Mouse (Mus musculus): Measurements from ENCODE around the gene Il6.
"Not testable (repeated sequence)": the region's sequence is repeated elsewhere in the genome, so short reads cannot be mapped to it uniquely, and the experiment has no call there.

Gene Il6

DNA sequence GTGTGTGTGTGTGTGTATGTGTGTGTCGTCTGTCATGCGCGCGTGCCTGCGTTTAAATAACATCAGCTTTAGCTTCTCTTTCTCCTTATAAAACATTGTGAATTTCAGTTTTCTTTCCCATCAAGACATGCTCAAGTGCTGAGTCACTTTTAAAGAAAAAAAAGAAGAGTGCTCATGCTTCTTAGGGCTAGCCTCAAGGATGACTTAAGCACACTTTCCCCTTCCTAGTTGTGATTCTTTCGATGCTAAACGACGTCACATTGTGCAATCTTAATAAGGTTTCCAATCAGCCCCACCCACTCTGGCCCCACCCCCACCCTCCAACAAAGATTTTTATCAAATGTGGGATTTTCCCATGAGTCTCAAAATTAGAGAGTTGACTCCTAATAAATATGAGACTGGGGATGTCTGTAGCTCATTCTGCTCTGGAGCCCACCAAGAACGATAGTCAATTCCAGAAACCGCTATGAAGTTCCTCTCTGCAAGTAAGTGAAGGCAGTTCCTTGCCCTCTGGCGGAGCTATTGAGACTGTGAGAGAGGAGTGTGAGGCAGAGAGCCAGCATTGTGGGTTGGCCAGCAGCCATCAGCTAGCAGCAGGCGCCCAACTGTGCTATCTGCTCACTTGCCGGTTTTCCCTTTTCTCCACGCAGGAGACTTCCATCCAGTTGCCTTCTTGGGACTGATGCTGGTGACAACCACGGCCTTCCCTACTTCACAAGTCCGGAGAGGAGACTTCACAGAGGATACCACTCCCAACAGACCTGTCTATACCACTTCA is at the start of gene Il6:
TSS of gene Il6 (plus strand) at position 389 of the 778 bp plus-strand sequence.
- DNase-seq (ENCODE audit: low spot score in 2 of 2): peak; percentile 75 to 83

DNA sequence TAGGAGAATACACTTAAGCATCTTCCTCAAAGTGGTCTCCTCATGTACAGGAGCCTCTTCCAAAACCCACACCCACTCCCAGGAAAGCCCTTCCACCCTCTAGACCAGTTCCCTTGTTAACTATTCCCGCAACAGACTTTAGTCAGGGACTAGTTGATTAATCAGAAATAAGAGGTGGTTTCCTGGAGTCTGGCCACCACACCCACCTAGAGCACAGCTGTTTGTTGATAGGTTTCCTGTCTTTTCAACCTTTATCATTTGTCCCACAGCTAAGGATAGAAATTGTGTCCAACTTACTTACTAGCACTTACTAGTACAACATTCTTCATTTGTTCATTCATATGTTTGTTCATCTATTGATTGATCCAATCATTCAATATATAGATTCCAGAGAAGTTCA is 49.4 kb upstream of the Il6 start:
- DNase-seq (ENCODE audit: low spot score in 2 of 2): no peak

GRCm38 (mm10) chr5:29970212-29970611 is 42.7 kb upstream of the Il6 start:
- no peak for DNase-seq (ENCODE audit: low spot score in 2 of 2)

DNA sequence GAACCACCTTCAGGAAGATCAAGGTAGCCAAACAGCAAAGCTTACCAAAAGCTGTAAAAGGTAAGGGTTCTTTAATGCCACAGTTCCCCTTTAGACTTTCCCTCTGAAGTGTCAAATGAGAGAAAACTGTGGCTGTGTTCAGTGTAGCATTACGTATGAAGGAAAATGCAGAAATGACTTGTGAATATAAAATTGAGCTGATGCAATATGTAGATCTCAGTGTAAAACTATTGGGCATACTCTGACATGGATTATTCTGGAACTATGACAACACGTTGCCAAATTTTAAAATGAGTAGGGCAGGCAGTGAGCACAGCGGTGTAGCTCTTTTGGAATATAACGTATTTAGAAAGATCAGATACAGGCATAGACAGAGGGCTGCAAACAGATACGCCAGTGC is 40.1 kb upstream of the Il6 start:
- DNase-seq (ENCODE audit: low spot score in 2 of 2): no peak

GRCm38 (mm10) chr5:29973533-29973932 is 39.4 kb upstream of the Il6 start:
- no peak for DNase-seq (ENCODE audit: low spot score in 2 of 2)

DNA sequence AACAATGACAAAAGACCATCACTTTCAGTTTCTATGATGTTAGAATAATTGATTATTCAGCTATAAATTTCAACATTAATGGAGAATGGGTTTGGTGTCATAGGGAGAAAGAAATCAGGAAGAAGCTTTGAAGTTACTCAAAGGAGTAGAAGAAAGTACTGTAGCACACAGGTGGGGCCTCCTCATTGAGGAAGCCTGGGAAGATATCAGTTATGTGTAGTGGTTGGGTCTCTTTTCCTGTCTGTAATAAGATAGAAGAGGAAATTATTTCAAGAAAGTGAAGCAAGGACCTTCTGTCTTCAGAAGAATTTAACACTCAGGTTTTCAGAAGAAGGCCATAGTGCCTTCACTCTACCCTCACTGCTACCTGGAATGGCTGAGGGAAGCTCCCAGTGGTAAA is 38.8 kb upstream of the Il6 start:
- no peak for DNase-seq (ENCODE audit: low spot score in 2 of 2)

DNA sequence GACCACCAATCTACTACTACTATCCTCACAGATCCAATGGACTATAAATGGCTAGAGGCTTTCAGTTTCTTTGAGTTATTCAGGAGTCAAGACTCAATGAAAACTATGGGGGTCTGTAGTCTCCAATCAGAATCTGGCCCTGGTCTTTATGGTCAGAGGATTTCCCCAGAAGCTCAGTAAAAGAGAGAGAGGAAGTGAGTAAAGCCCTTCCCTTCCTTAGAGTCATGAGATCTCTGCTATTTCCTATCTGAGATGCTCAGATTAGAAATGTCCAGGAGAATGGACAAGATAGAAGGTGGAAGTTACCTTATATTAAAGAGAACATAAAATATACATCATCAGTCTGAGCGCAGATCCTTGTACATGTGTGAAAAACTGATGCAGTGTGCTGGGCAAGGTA is 19.3 kb upstream of the Il6 start:
- DNase-seq (ENCODE audit: low spot score in 2 of 2): no peak

DNA sequence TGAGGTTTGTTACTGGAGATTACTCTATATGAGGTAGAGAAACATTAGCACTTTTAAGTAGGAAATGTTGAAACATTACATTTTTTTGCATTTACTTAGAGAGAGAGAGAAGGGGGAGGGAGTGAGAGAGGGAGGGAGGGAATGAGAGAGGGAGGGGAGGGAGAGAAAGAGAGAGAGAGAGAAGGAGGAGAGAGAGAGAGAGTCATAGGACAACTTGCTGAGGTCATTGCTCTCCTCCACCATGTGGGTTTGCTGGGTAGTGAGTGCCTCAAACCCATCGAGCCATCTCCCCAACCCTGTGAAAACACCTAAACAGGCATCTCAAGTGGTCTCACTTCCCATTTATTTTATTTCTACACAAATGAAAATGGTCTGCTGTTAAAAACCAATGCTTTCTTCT is 18.6 kb upstream of the Il6 start:
- no peak for DNase-seq (ENCODE audit: low spot score in 2 of 2)

GRCm38 (mm10) chr5:29997351-29997750 is 15.6 kb upstream of the Il6 start:
- no peak for DNase-seq (ENCODE audit: low spot score in 2 of 2)

GRCm38 (mm10) chr5:30000921-30001320 is 12.0 kb upstream of the Il6 start:
- DNase-seq (ENCODE audit: low spot score in 2 of 2): no peak

GRCm38 (mm10) chr5:30014580-30014979 is 1.7 kb downstream of the Il6 start:
- no peak for DNase-seq (ENCODE audit: low spot score in 2 of 2)

- not testable (repeated sequence) for DNase-seq (ENCODE audit: low spot score in 2 of 2)
Measured at GRCm38 (mm10) chr5:30035862-30036261, 22.9 kb downstream of the Il6 start.

DNA sequence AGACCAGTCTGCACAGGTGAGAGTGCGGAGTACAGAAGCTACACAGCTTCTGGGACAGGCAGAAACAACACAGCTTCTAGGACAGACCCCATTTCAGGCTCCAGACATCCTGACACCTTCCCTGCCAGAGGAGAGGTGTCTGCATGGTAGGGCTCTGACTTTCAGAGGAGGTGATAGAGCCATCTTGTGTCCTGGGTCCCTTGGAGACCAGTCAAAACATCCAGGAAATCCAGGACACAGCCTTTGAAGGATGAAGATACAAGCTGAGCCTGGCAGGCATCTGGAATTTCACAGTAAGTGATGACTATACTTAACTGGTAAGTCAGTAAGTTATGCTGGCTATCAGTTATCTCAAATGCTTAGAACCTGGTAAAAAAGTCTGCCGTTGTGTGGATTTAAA is 24.2 kb downstream of the Il6 start:
- DNase-seq (ENCODE audit: low spot score in 2 of 2): not testable (repeated sequence)

GRCm38 (mm10) chr5:30039324-30039723 is 26.4 kb downstream of the Il6 start:
- not testable (repeated sequence) for DNase-seq (ENCODE audit: low spot score in 2 of 2)

DNA sequence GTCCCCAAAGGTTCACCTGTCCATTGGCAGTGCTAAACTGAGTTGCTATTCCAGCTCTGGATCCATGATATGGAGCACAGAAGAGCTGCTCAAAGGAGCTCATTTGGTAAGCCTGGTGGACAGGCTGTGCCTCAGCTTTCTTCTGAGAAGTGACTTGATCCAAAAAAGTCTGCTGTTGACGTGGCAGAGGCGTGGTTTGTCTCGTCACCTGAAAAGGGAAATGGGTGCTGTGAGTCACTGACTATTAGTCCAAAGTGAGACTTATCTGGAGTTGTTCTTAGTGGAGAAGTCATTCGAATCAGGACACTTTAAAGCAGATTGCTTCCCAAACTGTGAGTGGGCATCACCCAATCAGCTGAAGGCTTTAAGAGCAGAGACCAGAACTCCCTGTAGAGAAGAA is 26.9 kb downstream of the Il6 start:
- DNase-seq (ENCODE audit: low spot score in 2 of 2): not testable (repeated sequence)

DNA sequence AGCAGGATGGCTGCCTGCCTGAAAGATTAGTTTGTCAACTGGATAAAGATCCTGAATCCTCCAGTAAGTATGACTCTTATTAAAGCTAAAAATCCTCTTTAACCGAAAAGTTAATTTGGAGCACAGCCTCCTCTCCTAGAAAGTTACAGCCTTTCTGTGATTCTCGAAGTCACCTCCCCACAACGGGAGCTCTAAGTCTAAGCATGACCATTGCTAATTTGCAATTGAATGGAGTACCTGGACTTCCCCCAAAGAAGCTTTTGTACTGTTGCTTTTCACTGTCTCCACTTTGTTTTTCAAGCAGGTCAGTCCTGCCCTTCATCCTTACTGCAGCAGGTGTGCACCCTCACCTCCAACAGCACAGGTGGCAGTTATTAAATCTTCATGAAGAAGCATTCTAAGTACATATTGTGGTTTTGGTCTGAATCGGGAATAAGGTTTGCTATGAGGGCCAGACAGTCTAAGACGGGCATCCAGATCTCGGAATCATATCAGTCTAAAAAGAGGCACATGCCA is 45.4 kb downstream of the Il6 start:
- no peak for DNase-seq (ENCODE audit: low spot score in 2 of 2)

GRCm38 (mm10) chr5:30059607-30060006 is 46.7 kb downstream of the Il6 start:
- DNase-seq (ENCODE audit: low spot score in 2 of 2): not testable (repeated sequence)

DNA sequence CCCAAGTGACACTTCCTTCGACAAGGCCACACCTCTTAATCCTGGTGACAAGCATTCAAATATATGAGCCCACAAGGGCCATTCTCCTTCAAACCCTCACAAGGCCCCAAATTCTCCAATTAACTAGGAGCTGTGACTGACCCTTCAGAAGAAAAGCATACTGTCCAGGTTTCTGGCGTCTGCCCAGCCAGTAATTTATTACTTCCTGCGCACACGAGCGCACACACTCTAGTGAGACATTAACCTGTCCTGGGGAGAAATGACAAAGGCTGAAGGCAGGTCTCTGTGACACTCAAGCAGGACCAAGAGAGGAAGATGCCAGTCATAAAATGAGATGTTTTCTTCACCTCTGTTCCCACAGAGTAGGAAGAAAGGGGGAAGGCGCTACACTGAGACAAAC is 54.8 kb downstream of the Il6 start:
- no peak for DNase-seq (ENCODE audit: low spot score in 2 of 2)
